Mouse (Mus musculus): ENCODE data around the gene Tmem170b.

DNA sequence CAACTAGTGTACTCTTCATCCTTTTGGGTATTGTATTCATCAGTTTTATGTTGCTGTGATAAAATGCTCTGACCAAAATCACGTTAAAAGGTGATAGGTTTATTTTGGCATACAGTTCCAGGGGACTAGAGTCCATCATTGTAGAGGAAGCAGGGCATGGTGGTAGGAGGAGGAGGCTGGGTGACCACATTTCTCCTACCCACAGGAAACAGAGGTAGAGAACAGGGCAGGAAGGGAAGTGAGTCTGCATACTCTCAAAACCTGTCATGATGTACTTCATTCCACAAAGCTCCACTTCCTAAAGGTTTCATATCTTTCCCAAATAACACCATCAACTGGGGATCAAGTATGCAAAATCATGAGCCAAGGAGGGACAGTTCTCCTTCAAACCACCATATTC is 18.4 kb downstream of the Tmem170b start:
- TF ChIP-seq CTCF (IDR thresholded peaks at IDR 0.05; ENCODE audit: control insufficient read depth, insufficient read depth, insufficient read length) (no peak), FOSL1 (IDR thresholded peaks at IDR 0.05; ENCODE audit: insufficient read depth, low read length, poor library complexity, severe bottlenecking) (no peak), CEBPB (IDR thresholded peaks at IDR 0.05; ENCODE audit: low read depth) (no peak), USF1 (IDR thresholded peaks at IDR 0.05; ENCODE audit: low read depth) (no peak), MYOD1 (IDR thresholded peaks at IDR 0.05; ENCODE audit: control insufficient read depth, insufficient read length, low read depth) (no peak)

Data from C2C12 (cell line).